18 mouse cellular contexts compared by ENCODE assay signal in the genomic region with DNA sequence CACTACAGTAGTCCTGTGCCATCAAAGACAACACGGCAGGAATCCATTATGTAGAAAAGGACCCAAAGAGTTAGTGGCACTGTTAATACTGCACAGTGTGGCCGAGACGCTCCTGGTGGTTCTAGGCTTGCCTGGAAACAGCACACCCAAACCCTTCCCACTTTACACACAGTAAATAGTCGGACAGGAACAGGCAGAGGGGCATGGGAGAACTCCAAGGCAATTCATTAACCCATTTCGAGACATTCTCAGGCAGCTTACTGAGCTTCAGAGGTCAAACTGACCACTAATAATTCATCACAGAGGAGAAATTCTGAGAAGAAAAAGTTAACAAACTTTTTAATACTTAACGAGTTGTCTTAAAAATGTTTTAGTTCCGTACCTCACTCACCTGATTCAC.
DNase-seq lines count a peak whose midpoint lies in the region; ATAC-seq and TF ChIP-seq lines count a peak whose summit lies in the region.
"Had no signal": no experiment of that assay in that cellular context is flagged by ENCODE, and none has a peak within 500 bp of the region (broad histone marks: within the 10 kb centered on the region; RNA-seq: fewer than 3 reads in every experiment).

No protein-coding gene starts in this region.

- TF ChIP-seq CTCF in forebrain, postnatal 0 days (IDR thresholded peaks at IDR 0.05; ENCODE audit: low read depth) = no peak

- H3K4me3 ChIP-seq in forebrain, embryonic 12.5 days (replicated peaks) = no peak overlapping the region
- no peak overlapping the region for H3K4me3 ChIP-seq in forebrain, postnatal 0 days (ENCODE audit: low read depth, low read length)
- no peak overlapping the region for H3K4me3 ChIP-seq in kidney, embryonic 14.5 days (ENCODE audit: low read length)
- H3K4me3 ChIP-seq: embryonic facial prominence, embryonic 15.5 days; heart, embryonic 13.5 days; hindbrain, embryonic 15.5 days; megakaryocyte, embryonic 14.5 days; neural tube, embryonic 13.5 days had no signal

- H3K36me3 ChIP-seq in forebrain, embryonic 12.5 days (replicated peaks) = no peaks in the 10 kb centered on the region
- H3K36me3 ChIP-seq in forebrain, postnatal 0 days (ENCODE audit: insufficient read depth) = no peaks in the 10 kb centered on the region
- no peaks in the 10 kb centered on the region for H3K36me3 ChIP-seq in kidney, embryonic 14.5 days (ENCODE audit: control insufficient read depth, insufficient read depth, low read length)
- H3K36me3 ChIP-seq: embryonic facial prominence, embryonic 15.5 days; hindbrain, embryonic 15.5 days; neural tube, embryonic 13.5 days had no signal

- ATAC-seq in forebrain, embryonic 12.5 days (ENCODE audit: low FRiP score) = no peak
- no peak for ATAC-seq in forebrain, postnatal 0 days
- ATAC-seq in kidney, embryonic 14.5 days (ENCODE audit: low FRiP score, low TSS enrichment) = no peak
- ATAC-seq: intestine, postnatal 0 days had no signal

- 0 out of 2 replicates have a peak overlapping the region, but pooled peaks have one; percentile 19 for H3K27ac ChIP-seq in forebrain, embryonic 12.5 days
- H3K27ac ChIP-seq in forebrain, postnatal 0 days (ENCODE audit: low read depth, low read length) = no peak overlapping the region
- no peak overlapping the region for H3K27ac ChIP-seq in kidney, embryonic 14.5 days (ENCODE audit: low read depth, low read length)
- H3K27ac ChIP-seq: embryonic facial prominence, embryonic 15.5 days; heart, embryonic 13.5 days; neural tube, embryonic 13.5 days had no signal

- H3K4me1 ChIP-seq in forebrain, embryonic 12.5 days = peaks cover 23% of the 10 kb centered on the region
- peaks cover 4% of the 10 kb centered on the region; the same call in 1 of the 2 replicates for H3K4me1 ChIP-seq in forebrain, postnatal 0 days (ENCODE audit: insufficient read depth)
- no peaks in the 10 kb centered on the region for H3K4me1 ChIP-seq in kidney, embryonic 14.5 days (ENCODE audit: control insufficient read depth, insufficient read depth, low read length)

- intact Hi-C loops in left cerebral cortex, postnatal 36 days (cut with DNase I) = no loop called here

- H3K27me3 ChIP-seq in forebrain, embryonic 12.5 days = no peaks in the 10 kb centered on the region
- no peaks in the 10 kb centered on the region for H3K27me3 ChIP-seq in forebrain, postnatal 0 days (ENCODE audit: insufficient read depth, low read length)
- no peaks in the 10 kb centered on the region for H3K27me3 ChIP-seq in kidney, embryonic 14.5 days (ENCODE audit: control insufficient read depth, insufficient read depth, low read length)
- H3K27me3 ChIP-seq: CH12.LX; embryonic facial prominence, embryonic 15.5 days; heart, embryonic 13.5 days; hindbrain, embryonic 15.5 days; megakaryocyte, embryonic 14.5 days; neural tube, embryonic 13.5 days had no signal

- H3K9ac ChIP-seq in forebrain, embryonic 12.5 days = no peak overlapping the region
- no peak overlapping the region for H3K9ac ChIP-seq in forebrain, postnatal 0 days
- no peak overlapping the region for H3K9ac ChIP-seq in kidney, embryonic 14.5 days (ENCODE audit: low read depth, low read length)
- H3K9ac ChIP-seq: embryonic facial prominence, embryonic 15.5 days; hindbrain, embryonic 15.5 days; neural tube, embryonic 13.5 days had no signal

- no peak overlapping the region for H3K4me2 ChIP-seq in forebrain, embryonic 12.5 days
- no peak overlapping the region for H3K4me2 ChIP-seq in forebrain, postnatal 0 days (ENCODE audit: low read depth)
- H3K4me2 ChIP-seq in kidney, embryonic 14.5 days (replicated peaks; ENCODE audit: low read depth, low read length) = no peak overlapping the region
- H3K4me2 ChIP-seq: embryonic facial prominence, embryonic 15.5 days; heart, embryonic 13.5 days; hindbrain, embryonic 15.5 days; neural tube, embryonic 13.5 days had no signal

- WGBS in forebrain, embryonic 12.5 days = 72% methylated on average over 7 of the region's 7 CpGs
- 54% methylated on average over 7 of the region's 7 CpGs for WGBS in forebrain, postnatal 0 days
- WGBS in kidney, embryonic 14.5 days = 68% methylated on average over 7 of the region's 7 CpGs

- DNase-seq in forebrain, postnatal 0 days = no peak
- DNase-seq in kidney, adult 18-20 months = peak; percentile 48
- peak; percentile 60 to 75 for DNase-seq in kidney, adult 8-10 months
- peak; percentile 51 to 69 for DNase-seq in kidney, postnatal 36 days
- no peak for DNase-seq in left cerebral cortex, postnatal 36 days (ENCODE audit: low spot score in 2 of 2)
- DNase-seq: adrenal gland, postnatal 14 days; lung, adult 18-20 months; lung, postnatal 14 days; thymus, postnatal 14 days had no signal

- no peaks in the 10 kb centered on the region for H3K9me3 ChIP-seq in forebrain, embryonic 12.5 days
- no peaks in the 10 kb centered on the region for H3K9me3 ChIP-seq in forebrain, postnatal 0 days (ENCODE audit: low read length)
- H3K9me3 ChIP-seq in kidney, embryonic 14.5 days (ENCODE audit: control insufficient read depth, low read length) = no peaks in the 10 kb centered on the region
- H3K9me3 ChIP-seq: embryonic facial prominence, embryonic 15.5 days; heart, embryonic 13.5 days; hindbrain, embryonic 15.5 days; megakaryocyte, embryonic 14.5 days; neural tube, embryonic 13.5 days had no signal

Comparison
In these comparisons a context has a peak if more than half of its experiments do, and no peak if none do; other contexts are left out.
1. DNase-seq: peak in kidney, adult 18-20 months (single experiment), kidney, adult 8-10 months (2 of 2) and kidney, postnatal 36 days (2 of 2); none in forebrain, postnatal 0 days (single experiment) and left cerebral cortex, postnatal 36 days (0 of 2).